Mouse (Mus musculus) NIH3T3 (cell line): Measurements from ENCODE around the gene Optc.
A peak's percentile ranks its signal among the peaks of the same experiment; 100 is the strongest.

Source experiments
- DNase-seq: peaks from one replicate; pipeline ENCODE4 v3.0.0-alpha.2; 2012; ENCODE audit warnings: low read depth

Optc gene

GRCm38 (mm10) chr1:133882283-133883217 lies 25.2 kb downstream of the Optc start:
- DNase-seq = no peak

GRCm38 (mm10) chr1:133881813-133882212 lies 26.0 kb downstream of the Optc start:
- DNase-seq = no peak

- no peak for DNase-seq
These were observed 28.9 kb downstream of the Optc start for GRCm38 (mm10) chr1:133878825-133879423.

- DNase-seq = no peak
These were observed 30.9 kb downstream of the Optc start for GRCm38 (mm10) chr1:133876936-133877335.

GRCm38 (mm10) chr1:133873086-133873813 lies 34.5 kb downstream of the Optc start:
- no peak for DNase-seq

- DNase-seq = no peak
These were observed 36.6 kb downstream of the Optc start for GRCm38 (mm10) chr1:133871241-133871640.

GRCm38 (mm10) chr1:133869221-133869620 lies 38.6 kb downstream of the Optc start:
- DNase-seq = no peak

- DNase-seq = no peak
These were observed 44.4 kb downstream of the Optc start for GRCm38 (mm10) chr1:133863257-133863997.

DNA sequence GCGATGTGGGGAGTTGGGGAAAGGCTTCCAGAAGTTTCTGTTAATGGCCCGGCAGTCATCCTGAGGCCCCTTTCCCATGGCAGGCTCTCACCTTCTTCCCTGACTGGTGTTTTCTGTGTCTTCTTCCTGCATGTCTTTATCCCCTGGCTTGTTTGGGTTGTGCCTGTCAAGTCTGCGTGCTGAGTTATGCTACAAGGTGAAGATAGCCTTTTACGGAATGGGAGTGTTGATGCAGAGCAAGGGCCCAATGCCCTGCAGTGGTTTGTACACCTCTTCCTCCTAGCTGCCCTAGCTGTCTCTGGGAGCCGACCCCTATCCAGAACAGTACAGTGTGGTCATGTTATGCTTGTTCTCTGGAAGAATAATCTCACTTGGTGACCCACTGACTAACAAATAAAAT lies 46.8 kb downstream of the Optc start:
- DNase-seq = no peak

DNA sequence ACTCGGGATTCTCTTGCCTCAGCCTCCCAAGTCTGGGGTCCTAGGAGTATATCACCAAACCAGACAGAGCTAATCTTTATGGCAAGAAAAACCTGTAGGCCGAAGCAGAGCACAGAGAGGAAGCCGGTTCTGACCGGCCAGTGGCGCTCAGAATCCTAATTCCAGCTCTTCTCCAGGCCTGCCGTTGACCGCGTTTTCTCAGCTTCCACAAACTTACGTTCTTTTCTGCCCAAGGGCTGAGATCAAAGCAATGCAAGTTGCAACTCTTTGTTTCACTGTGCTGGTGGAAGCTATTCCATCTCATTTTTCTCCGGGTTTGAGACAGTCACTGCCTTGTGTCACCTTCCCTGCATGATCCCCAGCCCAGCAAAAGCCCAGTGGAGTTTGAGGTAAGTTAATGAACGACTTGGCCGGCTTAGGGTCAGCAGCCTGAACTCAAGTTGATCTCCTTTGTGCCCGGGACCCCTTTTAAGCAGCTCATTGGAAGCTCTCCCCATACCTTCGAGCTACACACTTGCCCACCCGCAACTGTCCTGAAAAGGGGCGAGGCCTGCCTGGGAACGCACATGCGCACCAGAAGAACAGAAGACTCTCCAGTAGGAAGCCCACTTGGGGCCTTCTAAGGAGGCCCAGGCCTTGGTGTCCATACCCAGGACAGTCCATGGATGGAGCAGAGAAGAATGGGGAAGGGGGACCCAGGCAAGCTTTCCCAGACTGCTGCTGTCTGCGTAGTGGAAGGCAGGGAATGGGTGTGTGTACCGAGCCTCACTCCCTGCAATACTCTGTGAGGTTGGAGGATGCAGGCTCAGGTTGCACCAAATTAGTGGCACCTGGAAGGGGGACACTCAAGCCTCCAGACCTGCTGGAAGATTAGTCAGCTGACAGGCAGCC lies 47.7 kb downstream of the Optc start:
- DNase-seq = no peak

- DNase-seq = no peak
These were observed 48.5 kb downstream of the Optc start for GRCm38 (mm10) chr1:133859257-133859656.

DNA sequence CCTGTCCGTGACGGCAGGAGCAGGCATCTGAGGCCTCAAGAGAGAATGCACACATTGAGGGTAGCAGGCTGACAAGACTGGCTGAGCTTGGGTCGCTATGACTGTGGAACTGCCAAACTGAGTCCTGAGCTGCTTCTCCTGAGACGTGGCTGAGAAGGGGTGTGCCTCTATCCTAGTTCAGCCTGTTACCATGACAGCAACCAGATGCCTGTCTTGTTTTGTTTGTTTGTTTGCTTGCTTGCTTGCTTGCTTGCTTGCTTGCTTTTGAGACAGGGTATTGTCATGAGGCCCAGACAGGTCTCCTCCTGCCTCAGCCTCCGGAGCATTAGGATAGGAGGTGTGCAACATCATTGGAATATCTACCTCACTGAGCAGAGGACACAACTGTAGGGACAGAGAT lies 50.0 kb downstream of the Optc start:
- no peak for DNase-seq

DNA sequence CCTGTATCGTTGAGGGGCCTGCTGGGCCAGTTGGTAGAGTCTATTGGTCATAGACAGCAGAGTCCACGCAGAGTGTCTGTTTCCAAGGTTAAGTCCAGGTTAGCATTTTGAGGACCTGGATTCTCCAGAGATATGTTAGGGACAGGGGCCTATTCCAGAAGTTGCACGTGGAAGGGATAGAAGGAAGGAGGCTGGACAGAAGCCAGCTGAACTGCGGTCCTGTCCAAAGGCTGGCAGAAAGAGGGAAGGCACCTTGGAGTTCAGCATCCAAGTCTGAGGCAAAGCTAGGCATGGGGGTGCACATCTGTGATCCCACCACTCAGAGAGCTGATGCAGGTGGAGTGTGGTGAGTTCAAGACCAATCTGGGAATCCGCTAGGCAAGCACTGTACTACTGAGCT lies 50.6 kb downstream of the Optc start:
- no peak for DNase-seq

DNA sequence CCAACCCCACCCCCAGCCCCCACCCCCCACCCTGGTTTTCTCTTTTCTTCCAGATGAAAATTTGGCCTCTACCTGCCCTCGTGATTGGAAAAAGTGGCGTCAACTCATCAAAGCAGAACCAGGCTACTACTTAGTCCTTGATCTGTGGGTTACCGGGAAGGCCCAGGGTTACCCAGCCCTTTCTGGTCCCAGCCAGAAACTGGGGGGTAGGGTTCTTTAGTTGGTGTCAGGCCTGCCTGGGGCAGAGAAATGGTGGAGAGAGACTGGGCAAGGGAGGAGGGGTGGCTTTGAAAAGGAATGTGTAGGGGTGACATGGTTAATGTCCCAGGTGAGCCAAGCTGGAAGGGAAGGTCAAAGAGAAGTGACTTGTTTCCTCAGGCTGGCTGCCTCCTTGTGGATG lies 51.1 kb downstream of the Optc start:
- DNase-seq = no peak

DNA sequence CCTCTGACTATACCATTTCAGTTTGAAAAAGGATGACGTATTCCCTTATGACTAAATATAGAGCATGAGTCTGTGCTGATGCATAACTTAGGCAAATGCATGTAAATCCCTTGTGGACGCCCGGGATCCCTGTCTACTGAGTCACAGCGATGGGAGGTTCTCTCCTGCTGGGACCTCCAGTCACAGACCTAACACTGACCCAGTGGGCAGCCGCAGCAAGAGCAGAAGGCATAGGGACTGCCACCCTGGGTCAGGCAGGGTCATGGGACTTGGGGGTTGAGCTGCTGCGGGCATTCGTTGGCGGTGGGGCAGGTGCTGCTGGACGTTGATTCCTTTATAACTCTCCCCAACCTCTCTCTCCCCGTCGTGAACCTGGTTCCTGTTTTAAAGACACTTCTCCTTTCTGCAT lies 51.7 kb downstream of the Optc start:
- peak; percentile 85 for DNase-seq

DNA sequence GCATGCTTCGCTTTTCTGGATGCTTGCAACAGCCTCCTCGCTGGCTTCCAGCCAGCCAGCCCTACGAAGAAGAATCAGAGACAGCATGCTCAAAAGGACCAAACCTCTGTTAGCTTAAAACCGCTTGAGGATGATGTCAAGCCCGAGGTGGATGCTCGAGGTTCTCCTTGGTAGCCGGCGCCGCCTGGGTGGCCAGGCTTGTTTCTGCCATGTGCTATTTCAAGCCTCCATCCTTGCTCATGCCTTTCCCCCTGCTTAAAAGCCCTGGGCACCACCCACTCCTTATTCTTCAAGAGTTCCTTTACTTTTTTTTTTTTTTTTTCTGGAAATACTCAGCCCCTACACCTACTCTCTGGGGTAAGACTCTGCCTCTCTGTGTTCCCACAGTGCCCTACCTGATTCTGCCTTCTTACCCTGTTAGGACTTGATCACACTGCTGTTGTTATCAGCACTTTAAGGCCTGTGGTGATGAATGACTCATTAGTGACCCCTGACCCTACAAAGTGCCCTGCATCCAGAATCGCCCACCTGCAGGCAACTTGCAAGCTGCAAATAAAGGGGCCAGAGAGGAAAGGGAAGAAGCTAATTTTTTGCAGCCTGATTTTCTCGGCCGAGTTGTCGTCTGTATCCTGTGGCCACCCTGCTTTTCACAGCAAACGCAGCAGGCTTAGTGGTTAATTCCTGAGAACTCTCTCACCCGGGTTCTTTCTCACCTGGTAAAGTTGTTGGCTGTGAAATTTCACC lies 52.4 kb downstream of the Optc start:
- peak; percentile 74 for DNase-seq

DNA sequence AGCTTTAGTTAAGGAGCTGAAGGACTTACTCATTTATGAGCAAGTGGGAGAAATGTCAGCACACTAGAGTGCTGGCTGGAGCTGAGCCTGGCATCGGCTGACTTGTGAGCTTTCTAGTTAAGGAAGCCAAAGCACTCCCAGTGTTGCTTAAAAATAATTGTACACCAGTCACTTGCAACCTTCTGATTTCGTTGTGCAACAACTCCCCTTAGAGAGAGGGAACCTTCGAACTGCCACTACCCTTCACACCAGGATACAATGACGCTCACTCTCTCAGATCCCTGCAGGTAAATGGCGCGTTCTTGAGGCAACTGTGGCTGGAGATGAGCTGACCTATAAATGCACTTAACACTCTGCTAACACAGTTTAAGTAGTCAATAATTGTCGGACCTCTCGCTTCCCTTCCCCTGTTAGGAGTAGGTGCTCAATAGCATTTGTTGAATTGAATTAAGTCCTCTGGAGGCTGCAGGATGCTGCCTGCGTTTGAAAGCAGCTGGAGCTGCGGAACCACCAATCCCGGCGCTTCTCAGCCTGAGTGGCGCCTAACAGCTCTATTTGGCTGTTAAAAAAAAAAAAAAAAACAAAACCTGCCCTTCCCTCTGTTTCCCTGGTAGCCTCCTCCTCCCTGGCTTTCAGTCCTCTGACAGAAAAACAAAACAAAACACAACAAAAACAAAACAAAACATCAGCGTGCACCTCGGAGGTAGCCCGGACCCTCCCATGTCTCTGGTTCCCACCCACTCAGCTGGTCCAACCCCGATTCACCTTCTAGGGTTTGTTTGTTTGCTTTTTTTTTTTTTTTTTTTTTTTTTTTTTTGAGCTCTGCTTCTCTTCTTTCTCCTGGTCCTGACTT lies 53.2 kb downstream of the Optc start:
- DNase-seq = peak; percentile 73
